Mouse (Mus musculus): ENCODE data around the gene Lgmn.

Gene Lgmn

DNA sequence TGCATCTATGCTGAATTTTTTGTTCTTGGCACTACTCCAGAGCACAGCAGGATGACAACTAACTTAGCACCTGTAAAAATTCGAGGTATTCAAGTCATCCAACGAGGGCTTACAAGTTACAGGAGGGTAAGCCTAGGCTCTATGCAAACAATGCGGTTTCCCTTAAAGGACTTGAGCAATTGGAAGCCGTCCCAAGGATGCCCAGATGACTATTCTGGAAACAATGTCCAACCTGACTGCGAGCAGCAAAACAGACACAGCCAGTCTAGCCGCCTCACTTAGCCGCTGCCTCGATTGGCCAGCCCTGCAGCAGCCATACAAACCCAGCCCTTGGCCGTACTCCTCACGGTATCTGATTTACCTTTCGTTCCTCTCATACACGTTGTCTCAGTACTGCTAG lies 7.4 kb downstream of the Lgmn start:
- peak in 1 of 2 experiments; percentile 46 for DNase-seq

DNA sequence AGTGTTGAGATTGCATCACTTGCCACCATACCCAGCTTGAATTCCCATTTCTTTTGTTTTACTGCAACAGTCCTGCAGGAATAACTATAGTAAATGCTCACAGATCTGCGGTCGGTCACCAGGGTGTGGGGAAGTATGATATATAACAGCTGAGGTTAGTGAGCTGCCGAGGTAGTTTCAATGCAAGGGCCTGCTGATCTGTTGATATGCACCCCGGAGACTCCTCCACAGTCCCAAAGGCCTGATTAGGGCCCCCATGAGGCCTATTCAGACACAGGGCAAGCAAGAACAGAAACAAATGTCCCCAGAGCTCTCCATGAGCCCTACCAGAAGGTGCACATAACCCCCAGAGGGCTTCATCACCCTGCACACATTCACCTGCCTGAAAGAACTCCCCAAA lies 9.4 kb downstream of the Lgmn start:
- no peak for DNase-seq

DNA sequence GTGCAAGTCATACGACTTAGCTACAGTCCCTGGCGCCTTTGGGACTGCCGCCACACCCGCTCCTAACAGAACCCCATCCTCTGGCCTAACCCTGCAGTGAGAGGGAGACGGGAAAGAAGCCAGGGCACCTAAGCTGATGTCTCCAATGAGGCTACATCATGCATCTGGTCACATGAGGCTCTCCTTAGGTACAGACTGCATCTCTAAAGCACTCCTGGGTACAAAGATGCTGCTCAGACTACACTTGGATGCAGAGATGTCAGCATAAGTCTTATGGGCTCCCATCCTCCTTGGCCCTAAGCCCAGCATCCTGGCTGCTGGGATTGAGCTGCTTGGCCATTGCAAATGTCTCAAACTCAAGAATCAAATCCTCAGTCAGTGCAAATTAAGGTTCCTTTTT lies 10.0 kb downstream of the Lgmn start:
- DNase-seq = no peak

DNA sequence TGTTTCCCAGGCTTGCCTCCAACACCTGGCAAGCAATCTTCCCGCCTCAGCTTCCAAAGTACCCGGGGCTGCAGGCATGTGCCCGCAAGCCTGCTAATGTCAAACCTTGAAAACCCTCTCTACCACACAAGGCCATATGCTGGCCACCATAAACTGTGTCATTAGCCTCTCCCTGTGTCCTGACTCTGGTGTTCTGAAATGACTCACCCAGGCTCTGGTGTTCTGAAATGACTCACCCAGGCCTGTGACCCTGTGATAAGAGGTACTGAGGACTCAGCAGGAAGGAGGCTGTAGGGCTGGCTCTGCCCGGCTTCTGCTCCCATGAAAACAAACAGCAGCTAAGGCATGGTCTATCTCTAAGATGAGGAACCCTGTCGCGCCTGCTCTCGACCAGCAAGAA lies 13.3 kb downstream of the Lgmn start:
- no peak for DNase-seq

DNA sequence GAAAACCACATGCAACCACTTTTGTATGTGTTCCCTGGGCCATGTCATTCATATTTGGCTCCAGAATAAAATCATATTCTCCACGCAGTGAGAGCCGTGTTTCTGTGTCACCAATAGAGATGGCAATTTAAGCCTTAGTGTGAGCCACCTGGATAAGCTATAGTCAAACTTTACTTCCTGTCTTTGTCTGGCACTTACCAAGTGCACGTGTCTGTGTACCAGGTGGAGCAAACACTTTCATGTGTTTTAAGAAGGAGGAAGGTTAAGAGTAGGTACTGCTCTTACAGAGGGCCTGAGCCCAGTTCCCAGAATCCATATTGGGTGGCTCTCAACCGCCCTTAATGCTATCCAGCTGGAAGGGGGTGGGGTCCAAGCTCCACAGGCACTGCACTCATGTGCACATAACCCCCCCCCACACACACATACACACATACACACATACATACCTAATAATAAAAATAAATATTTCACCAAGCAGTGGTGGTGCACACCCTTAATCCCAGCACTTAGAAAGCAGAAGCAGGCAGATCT lies 14.5 kb downstream of the Lgmn start:
- no peak for DNase-seq

DNA sequence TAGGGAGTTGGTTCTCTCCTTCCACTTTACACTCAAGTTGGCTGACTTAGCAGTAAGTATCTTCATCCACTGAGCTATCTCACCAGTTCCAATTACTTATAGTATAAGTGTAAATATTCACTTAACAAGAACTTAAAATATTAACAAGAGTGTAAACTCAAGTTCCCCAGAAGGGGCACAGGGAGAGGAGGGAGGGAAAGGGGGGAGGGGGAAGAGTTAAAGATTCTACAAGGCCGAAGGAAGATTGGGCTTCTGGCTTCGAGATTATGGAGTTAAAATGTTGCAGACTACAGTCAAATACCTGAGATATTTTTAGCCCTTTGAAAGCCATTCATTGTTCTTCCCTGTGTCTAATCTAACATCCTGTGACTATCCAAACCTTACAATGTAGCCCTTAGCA lies 15.2 kb downstream of the Lgmn start:
- DNase-seq = no peak

DNA sequence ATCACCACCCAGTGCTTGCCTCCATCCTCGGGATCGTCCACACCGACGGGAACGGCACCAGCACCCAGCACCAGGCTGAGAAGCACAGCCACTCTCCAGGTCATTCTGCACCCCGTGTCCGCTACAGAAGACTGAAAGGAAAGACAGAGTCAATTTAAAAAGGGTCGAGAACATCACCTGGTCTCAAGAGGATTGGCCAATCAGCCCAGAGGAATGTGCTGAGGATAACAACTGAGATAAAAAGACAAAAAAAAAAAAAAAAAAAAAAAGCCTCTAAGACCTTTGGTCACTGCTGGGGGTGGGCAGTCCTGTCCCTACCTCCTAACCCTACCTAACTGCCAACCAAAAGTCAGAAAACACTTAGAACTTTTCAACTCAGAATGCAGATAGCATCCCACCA lies 16.0 kb downstream of the Lgmn start:
- no peak for DNase-seq

DNA sequence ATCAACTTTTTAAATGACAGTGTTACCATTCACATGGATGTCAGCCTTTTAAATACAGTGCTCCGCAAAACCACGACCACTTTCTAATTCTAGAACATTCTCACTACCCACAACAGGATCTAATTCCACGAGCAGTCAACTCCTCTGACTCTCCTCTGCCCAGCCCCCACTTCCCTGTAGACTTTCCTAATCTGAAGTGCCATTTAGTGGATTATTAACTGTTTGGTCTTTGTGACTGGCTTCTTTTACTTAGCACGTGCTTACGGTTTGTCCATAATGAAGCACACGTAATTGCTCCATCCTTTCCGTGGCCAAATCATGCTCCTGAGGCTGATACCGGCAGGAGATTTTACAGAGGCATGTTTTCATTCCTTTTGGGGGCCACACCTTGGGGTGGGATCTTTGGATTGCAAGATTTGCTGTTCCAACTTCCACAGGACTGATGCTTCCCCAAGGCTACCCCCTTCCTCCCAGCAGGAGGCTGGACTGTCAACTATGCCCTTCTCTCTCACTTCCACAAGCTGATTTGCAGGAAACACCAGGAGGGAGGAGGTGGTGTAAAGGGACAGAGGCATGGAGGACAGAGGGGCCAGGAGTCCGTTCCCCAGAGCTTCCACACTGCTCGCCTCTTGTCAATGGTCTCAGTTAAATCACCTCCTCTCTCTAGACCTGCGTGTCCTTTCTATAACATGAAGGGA lies 16.8 kb downstream of the Lgmn start:
- DNase-seq = no peak

DNA sequence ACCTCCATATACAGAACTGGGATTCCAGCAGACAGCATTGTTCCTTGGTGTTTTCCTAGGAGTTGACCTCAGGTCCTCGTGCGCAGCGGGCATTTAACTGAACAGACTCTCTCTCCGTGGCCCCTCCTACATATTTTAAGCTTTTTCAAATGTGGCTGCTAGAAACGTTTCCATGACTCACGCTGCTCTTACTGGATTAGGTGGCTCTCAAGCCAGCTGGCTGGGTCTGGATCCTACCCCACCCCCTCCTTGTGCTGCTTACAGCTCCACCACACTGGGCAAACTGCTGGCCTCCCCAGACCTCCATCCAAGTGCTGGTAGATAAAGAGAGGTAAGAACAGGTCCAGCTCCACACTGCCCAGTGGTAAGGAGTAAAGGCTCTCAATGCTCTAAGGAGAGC lies 17.5 kb downstream of the Lgmn start:
- DNase-seq = peak; percentile 72 to 87

DNA sequence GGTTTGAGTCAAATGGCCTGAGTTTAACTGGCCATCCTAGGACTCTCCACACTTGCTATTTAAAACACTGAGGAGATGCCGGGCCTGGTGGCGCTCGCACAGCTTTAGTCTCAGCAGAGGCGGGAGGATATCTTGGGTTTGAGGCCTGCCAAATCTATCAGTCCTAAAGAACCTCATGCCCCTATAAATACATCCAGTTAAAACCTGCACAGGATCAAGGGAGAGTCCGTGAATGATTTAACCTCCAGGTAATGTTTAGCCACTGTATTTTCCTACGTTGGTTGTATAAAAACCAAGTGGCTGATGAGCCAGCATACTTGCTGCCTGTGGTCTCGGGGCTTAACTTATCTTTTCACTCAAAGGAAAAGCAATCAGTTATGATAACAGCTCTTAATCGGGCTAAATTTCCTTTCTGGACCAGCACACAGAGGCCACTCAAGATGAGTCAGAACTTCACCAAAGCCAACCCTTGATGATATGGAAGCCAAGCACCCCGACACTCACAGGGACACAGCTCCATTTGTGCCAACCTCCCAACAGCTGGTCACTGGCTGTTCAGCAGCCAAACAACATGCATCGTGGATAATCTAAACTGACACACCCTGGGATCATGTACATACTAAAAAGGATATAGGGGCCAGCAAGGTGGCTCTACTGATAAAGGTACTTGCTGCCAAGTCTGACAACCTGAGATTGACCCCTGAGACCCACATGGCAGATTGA lies 19.3 kb downstream of the Lgmn start:
- no peak for DNase-seq

DNA sequence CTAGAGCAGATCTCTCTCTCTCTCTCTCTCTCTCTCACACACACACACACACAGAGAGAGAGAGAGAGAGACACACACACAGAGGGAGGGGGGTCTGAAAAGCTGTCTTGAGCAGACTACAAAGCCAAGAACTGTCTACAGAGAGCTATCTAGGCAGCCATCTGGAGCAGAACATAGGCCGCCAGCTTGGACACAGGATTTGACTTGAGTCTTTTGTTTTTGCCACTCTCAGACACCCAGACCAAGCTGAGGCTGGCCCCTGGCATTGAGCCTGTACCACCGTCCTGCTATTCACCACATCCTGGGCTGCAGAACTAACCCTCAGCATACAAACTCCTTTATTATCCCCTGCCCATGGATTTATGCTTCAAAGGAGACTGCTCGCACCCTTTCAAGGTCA lies 20.1 kb downstream of the Lgmn start:
- no peak for DNase-seq

DNA sequence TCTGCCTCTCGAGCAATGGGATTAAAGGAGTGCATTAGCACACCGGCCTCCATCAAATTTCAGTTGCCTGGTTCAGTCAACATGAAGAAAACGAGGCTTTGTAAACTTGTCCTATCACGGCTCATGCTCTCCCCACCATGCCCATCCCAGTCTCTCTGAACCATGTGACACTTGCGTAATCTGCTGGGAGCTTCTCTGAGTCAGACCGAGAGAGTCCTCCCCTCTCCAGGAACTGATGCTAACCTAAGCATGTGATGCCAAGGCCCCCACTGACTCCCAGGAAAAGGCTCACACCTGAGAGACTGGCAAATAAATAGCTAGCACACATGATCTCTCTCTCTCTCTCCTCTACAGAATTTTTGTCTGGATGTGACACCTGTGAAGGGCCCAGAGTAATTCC lies 21.9 kb downstream of the Lgmn start:
- DNase-seq = no peak

DNA sequence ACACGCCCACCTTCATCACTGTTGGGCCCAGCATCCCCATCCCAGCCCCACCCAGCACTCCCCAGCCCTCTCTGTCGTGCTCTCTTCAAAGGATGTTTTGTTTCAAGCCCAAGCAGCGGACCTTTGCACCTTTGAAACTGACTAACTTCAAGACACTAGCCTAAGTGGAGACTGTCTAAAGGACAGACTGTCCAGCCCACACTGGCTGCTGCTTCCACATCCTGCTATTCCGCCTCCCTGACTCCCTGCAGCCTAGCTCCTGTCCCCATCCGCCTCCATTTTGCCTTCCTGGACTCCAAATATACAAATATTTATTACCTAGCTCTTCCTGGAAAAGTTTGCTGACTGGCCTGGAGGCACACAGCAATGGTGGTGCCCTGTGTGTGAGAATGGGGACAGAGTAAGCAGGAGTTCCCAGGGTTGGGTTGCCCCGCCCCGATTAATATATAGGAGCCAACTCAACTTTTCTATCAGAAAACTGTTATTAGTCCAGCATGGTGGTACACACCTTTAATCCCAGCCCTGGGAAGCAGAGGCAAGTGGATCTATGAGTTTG lies 22.6 kb downstream of the Lgmn start:
- DNase-seq = no peak

DNA sequence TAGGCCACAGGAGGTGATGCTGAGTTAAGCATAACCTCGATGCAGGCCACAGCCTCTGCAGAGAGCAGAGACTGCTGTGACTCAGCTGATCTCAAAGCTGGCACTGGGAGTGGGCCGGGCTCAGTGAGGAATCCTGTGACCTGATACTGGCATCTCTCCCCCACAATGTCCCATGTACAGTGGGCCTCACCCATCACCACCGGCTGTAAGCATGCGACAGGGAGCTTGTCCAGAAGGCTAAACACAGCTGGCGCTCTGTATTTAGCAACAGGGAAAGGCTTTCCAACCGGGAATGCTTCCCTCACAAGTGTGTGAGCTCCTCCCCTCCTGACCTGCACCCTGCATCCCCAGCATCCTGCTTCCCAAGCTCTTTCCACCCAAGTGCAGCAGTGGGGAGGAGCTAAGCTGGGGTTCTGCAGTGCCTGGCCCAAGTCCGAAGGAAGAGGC lies 23.2 kb downstream of the Lgmn start:
- DNase-seq = peak in 1 of 2 experiments; percentile 73

DNA sequence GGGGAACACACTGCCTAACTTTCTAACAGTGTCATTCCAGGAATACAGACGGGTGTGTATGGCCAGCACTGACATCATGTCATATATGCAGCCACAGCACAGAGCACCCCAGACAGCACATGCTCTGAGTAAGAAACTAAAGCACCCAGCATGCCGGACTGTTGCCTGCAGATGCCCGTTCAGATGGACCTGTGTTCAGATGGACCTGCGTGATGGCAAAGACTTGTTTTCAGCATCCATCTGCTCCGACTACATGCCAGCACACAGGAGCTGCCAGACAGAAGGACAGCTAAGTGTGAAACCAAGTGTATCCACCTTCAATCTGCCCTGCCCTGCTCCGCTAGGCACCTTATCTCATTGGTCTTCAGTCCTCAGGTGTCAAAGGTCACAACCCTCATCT lies 24.9 kb downstream of the Lgmn start:
- DNase-seq = no peak

DNA sequence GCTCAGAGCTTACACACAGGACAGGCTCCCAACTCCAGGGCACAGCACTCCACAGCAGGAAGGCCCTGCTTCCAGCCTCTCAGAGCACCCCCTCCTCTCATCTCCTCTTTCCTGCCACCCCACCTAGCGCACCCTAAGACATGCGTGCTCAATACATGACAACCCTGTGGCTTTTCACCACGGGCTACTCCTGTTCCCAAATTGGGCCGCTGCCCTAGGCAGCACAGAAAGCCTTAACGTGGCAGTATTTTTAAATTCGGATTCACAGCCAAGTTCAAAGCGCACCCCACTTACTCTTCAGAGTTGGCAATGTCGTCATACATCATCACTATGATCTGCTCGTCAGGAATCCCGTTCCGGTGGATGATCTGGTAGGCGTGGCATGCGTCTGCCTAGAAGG lies 26.4 kb downstream of the Lgmn start:
- DNase-seq = no peak

DNA sequence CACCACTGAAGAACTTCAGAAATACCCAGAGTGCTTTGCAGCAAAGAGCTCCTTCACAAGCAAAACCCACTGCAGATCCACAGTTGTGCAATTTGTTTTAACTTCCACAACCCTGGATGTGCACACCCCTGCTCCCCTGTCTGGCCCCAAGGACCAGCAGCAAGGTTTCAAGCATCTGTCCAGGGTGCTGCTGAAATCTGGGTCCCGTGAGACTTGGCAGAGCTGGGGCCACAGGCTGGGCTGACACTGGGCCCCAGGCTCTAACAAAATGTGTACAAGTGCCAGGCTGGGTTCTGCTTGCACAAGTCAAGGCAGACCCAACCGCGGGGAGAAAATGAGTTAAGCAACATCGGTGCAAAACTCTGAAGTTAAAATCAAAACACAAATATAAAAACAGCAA lies 41.0 kb downstream of the Lgmn start:
- DNase-seq = no peak

DNA sequence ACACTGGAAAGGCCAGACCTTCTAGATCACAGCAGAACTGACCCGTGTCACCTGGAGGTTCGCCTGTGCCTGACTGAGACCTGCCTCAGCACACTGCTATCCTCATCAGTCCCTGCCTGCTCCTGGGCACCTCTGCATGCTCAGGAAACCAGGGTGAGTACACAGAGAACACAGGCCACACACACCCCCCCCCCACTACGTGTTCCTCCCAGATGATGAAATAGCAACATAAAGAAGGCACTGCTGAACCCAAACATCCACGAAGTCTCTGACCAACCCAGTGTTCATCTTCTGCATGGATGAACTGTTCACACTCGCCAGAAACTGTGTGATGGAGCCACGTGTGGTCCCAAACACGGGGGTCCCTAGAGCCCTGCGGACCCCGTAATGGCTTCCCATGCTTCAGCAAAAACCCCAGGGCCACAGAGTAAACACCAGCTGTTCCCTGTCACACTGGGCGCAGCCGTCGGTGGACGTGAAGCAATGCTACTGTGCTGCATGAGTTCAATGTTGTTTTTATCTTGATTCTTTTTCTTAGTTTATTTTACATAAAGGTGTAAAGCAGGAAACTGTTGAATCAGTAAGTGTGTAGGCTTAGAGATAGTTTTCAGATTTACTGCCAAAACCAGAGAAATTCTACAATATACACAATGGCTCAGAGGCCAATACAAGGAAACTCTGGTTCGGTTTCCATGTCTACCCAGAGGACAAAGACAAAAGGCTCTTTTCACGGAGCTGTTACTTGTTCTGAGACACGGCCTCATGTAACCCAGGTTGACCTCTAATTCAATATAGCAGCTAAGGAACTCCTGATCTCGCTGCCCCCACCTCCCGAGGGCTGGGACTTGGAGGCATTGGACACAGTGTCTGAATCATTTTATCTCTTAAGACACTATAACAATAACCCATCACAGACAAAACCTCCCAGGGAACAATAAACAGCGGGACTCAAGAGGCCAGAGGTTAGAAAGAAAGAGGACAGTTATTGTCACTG lies 43.3 kb downstream of the Lgmn start:
- DNase-seq = peak in 1 of 2 experiments; percentile 51

DNA sequence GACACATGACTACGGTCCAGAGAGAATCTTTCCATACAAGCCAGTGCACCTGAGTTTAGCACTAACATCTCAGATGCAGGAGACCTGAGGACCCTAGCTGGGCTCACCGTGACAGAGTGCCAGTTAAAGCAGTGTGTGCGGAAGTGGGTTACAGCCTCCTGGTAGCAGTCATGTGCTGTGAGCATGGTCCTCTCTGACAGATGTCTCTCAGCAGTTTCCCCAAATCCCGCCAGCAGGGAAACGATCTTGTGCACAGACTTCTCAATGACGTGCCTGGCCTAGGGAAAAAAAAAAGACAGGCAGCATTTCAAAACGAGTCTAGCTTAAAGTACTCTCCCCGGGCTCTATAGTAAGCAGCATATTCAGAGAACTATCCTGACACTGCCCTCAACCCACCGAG lies 44.1 kb downstream of the Lgmn start:
- DNase-seq = no peak

DNA sequence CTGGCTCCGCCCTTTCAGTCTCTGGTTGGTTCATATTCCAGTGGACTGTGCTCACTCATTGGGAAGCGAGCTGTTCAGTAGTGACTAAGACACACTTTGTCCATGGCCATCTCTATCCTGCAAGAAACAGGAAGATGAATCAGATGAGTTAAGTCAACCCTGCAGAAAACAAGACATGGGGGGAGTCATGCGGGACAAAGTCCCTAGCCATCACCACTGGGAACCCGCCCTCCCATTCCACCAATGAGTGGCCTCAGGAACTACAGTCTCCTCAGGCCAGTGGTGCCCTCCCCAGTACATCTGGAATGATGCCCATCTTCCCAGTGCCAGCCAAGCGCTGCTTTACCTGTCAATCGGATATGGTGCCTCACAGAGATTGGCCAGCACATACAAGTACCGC lies 45.1 kb downstream of the Lgmn start:
- no peak for DNase-seq

DNA sequence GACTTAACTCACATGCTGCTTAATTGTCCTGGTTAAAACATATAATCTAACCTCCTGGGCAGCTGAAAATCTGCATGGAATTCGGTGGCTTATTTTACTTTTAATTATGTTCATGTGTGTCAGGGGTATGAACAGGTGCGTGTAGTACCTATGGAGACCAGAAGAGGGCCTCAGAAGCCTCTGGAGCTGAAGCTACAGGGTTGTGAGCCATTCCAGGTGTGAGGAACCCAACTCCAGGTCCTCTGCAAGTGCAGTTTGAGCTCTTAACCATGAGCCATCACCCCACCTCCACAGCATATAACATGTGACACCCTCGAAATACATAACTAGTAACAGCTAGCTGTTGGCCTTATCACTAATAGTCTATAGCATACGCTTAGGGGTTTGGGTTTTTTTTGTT lies 47.6 kb downstream of the Lgmn start:
- peak in 1 of 2 experiments; percentile 54 for DNase-seq

DNA sequence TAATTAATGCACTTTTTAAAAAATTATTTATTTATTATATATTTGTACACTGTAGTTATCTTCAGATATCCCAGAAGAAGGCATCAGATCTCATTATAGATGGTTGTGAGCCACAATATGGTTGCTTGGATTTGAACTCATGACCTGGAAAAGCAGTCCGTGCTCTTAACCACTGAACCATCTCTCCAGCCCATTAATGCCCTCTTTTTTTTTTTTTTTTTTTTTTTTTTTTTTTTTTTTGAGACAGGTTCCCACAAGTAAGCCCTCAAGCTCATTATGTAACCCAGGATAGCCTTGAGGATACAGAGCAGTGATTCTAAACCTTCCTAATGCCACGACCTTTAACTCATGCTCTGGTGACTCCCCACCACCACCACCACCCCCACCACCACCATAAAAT lies 48.5 kb downstream of the Lgmn start:
- DNase-seq = no peak

DNA sequence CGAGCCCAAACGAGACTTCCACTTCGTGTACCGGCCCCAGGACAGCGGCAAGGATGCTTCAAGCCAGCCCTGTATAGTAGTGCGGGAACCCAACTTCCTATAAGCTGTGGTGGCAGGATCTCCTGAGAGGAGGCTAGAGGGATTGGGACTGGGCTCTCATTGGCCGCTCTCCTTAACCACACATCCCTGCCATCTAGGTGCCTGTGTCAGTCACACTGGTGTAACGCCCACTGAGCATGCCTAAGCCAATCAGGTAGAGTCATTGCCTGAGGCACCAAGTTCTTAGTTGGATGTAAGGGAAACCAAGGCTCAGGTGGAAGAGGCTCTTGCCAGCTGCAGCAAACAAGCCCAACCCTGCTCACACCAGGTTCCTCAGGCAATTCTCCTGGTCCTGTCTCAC lies 49.6 kb downstream of the Lgmn start:
- DNase-seq = no peak
